Mouse (Mus musculus) cerebellum, adult 9-11 months (tissue): ENCODE results near the gene Fgf10.

Experiments
- DNase-seq: peaks from one replicate; pipeline ENCODE4 v3.0.0; 2022

Gene Fgf10

DNA sequence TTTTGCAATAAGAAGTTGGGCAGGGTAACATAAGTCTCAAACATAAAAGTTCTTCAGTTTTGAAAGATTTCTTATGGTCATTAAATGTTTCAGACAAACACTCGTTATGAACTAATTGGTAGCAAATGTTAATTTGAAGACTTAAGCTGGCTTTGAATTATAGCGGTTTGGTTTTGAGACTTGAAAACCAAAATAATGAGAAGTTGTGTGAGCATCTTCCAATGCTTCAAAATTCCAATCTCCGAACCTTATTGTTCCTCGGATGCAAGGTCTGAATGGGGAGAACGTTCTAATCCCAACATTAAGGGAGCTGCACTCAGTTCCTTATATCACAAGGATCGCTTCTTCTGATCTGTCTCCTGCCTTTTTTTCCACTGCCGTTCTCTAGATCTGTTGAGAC lies at the start of gene Fgf10:
TSS of gene Fgf10 (plus strand) at position 301 of the 400 bp plus-strand sequence.
- no peak for DNase-seq

GRCm38 (mm10) chr13:118629661-118630428 lies 39.7 kb upstream of the Fgf10 start:
- DNase-seq: no peak

DNA sequence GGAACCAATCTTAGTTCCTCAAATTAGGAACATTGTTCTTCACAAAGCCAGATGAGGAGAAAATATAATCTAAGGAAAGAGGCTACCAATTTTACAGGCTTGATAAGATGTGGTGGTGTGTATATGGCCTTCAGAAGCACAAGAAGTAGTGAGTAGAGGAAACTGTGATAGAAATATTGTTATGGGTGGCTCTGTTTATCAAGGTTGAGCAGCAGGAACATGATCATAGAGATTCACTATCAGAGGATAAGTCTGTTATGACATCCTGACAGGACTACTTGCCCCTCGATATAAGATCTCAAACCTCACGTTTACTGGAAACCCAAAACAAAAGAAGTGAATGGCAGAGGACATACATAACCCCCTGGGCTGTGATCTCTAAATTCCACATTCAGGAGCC lies 38.1 kb upstream of the Fgf10 start:
- no peak for DNase-seq

DNA sequence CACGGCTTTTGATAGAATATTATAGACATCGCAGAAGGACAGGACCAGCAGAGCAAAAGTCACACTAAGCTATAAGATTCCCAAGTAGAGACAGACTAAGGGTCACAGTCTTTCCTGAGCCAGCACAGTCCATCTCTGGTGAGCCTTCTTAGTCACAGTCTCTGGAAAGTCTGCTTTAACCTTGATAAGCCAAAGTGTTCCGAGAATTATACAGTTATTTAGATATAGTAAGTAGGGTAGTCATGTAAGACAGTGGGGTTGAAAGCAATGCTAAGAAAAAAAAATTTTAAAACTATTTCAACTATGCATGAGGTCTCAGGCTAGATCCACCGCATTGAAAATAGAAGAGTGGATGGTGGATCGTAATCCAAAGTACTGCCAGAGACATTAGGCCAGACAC lies 33.5 kb upstream of the Fgf10 start:
- no peak for DNase-seq

DNA sequence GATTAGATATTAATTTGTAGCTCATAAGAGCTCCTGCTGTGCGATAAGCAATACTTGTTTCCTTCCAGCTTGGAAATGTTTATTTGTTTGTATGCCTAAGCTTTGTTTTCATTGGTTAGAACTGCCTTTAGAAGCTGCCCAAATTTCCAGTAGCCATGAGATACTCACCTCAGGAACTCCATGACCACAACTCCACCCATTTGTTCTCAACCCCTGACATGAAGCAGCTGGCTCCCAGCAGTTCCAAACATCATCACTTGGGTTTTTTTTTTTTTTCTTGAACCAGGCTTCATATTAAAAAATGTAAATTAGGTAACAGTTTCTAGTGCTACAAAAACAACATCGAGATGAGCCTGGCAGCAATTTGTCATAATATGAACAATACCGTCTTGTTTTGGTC lies 27.0 kb upstream of the Fgf10 start:
- DNase-seq: no peak

GRCm38 (mm10) chr13:118643138-118643537 lies 26.5 kb upstream of the Fgf10 start:
- DNase-seq: no peak

- no peak for DNase-seq
Measured at GRCm38 (mm10) chr13:118656991-118657390, 12.6 kb upstream of the Fgf10 start.

DNA sequence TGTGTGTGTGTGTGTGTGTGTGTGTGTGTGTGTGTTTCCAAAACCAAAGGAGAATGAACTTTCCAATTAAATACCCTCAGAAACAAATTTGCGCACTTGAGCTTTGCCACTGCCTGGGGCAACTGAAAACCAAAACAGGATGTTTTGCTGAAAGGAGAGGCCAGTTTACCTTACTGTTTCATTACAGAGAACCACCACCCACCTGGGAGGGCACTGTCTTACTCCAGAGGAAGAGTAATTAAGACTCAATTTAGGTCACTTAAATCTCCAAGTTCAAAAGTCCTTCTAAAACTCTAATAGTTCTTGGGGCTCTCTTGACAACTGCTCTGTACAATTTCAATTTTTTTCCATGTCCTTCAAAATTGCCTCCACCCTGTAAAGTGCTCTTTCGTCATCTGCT lies 11.6 kb upstream of the Fgf10 start:
- no peak for DNase-seq

GRCm38 (mm10) chr13:118658608-118659326 lies 10.8 kb upstream of the Fgf10 start:
- DNase-seq: no peak

- no peak for DNase-seq
Measured at GRCm38 (mm10) chr13:118661664-118662063, 7.9 kb upstream of the Fgf10 start.

DNA sequence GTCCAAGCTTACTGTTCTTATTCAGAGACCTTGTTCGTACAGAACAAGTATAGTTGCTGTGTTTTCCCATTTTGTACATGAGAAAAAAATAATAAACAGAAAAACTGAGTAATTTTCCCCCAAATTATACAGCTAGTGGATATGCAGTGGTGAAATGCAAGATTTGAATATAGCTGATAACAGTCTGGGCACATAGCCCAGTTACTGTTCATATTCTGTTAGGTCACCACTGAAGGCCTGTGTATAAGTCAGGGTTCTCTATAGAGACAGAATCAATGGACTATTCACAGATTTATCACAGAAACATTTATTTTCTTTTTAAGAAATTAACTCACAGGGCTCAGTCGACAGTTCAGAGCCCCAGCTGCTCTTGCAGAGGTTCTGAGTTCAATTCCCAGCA lies 4.7 kb upstream of the Fgf10 start:
- no peak for DNase-seq

DNA sequence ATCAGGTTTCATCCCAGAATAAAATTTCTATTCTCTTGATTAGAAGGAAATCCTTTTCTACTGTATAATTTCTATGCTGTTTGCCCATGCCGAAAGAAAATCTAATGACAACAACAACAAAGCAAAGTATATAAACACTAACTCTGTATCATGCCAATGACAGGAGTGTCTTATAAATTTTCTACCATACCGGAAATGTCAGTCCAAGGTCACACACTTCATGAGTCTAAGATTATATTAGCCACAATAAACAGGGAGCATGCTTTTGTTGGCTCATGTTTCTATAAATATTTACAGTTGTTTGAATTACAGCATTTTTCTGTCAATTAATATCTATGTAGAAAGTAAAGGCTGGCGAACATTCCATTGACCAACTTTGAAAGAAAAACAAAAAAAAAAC lies 9.6 kb downstream of the Fgf10 start:
- no peak for DNase-seq

- DNase-seq: no peak
Measured at GRCm38 (mm10) chr13:118693049-118693448, 23.5 kb downstream of the Fgf10 start.

GRCm38 (mm10) chr13:118695103-118695502 lies 25.5 kb downstream of the Fgf10 start:
- no peak for DNase-seq

DNA sequence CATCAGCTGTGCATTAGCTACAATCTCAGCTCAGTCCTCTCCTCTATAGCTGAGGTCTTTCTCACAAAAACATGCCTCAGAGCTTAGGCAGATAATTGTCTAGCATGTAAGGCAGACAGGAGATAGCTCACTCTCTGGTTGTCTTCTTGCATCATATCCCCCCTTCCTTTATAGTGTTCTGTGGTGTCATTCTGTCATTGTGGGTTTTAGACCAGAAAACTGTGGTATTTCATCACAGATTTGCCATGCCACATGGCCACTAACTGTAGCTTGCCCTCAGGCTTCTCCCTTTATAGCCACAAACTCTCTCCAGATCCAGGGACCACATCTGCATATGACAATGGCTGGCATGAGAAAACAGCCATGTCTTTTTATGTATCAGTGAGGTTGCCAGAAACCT lies 34.1 kb downstream of the Fgf10 start:
- no peak for DNase-seq

DNA sequence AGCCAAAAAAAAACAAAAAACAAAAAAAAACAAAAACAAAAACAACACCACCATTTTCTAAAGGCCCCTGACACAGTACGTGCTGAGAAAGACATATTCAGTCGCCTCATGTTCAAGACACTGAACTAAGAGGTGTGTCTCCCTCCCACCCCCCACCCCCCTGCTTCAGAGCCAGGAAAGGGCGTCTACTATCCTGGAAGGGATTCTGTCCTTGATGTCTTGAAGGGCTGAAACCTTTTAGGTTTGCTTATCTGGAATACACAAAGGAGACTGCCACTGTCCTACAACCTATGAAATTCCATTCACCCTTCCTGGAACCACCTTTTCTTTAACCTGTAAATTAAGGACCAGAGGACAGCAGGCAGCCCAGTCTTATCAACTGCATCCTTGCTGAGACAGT lies 36.1 kb downstream of the Fgf10 start:
- no peak for DNase-seq

DNA sequence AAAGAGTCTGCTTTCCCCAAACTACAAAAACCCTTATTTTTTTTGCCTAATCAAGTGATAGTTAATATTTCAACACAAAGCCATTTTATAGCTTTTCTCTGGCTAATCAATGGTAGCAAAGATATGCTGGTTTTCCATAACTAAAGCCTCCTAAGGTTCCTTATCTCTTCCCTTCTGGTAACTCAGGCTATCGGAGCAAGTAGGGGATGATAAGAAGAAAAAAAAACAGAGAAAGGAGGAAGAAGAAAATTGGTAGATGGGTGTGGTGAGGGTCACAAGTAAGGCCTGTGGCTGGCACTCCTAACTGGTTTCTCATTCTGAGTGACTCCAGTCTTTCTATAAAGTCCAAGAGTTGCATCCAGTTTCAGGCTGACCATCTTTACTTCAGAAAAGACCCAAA lies 40.3 kb downstream of the Fgf10 start:
- DNase-seq: no peak

- no peak for DNase-seq
Measured at GRCm38 (mm10) chr13:118713626-118714150, 44.1 kb downstream of the Fgf10 start.

- no peak for DNase-seq
Measured at GRCm38 (mm10) chr13:118714284-118715065, 44.9 kb downstream of the Fgf10 start.

GRCm38 (mm10) chr13:118715066-118716018 lies 45.8 kb downstream of the Fgf10 start:
- no peak for DNase-seq

GRCm38 (mm10) chr13:118716265-118716664 lies 46.7 kb downstream of the Fgf10 start:
- no peak for DNase-seq

DNA sequence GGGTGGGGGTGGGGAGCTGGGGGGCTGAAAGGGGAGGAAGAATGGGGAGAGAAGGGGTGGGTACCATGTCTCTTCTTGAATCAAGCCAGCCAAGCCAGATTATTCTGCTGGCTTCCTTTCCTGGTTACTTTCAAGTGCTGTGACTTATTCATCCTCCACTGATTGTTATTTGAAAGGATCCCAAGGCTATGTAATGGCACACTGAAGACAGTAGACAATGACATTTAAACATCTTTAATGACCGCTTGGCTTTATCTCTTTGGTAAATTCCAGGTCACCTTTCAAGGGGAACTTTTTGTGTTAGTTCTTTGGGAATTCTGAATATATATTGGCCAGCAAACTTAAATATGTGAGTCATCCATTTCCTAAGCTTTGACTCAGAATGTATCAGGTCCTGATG lies 47.1 kb downstream of the Fgf10 start:
- DNase-seq: no peak
